Mouse (Mus musculus) lung, adult 10 weeks (tissue): ENCODE data around the gene Tmcc2. TPM values are rescaled to one million over a fixed set of nuclear protein-coding genes. Genes with fewer than 3 reads are reported as not detected.

ENCODE experiments used
- polyA plus RNA-seq: library from polyadenylated mRNA; stranded (reverse); fragments of 350-450 nt; fragmentation: Illumina TruSeq; extraction: RNeasy Lipid Tissue Mini Kit (QIAGEN cat#74804); gene quantifications from one replicate; pipeline ENCODE4 v1.2.3, GENCODE M21; 2014; ENCODE audit warnings: low read depth, low replicate concordance; ENCODE audit not compliant: insufficient read depth

The Tmcc2 gene
- polyA plus RNA-seq = 78.9 TPM

DNA sequence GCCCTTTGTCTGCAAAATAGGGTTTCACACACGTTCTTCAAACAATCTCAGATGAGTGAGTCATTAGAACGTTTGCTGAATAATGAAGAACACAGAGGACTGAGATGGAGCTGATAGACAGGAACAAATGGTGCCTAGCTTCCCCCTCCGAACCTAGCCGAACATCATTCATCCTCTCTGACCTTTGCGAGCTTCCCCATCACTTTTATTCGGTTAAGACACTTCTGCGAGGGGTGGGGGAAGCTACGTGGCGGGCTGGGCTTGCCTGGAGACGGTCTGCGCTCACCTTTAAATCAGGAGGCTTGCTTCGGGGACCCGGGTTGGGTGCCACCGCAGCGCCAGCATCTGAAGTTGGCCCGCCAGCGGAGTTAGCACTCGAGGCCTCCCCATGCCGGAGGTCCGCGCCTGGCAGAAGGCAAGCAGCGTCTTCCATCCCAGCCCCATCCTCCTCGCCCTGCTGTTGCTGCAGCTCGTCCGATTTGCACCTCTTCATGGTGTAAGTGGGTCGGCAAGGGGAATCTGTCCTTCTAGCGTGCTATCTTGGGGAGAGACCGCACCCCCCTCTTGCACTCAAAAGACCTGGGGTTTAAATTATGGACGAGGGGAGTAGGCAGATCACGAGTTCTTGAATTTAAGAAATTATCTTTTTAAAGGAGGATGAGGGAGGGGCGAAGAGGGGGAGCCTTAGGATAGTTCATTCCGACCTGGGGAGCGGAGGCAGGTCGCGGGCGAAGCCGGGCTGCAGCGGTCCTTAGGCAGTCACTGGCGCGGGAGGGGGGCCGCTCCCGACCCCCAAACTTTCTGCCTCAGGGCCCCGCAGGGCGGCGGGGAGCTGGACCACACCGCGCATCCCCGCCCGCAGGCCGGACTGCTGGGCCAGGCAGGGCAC lies at the start of gene Tmcc2:
TSS of gene Tmcc2 (minus strand) at position 591 of the 889 bp plus-strand sequence.

DNA sequence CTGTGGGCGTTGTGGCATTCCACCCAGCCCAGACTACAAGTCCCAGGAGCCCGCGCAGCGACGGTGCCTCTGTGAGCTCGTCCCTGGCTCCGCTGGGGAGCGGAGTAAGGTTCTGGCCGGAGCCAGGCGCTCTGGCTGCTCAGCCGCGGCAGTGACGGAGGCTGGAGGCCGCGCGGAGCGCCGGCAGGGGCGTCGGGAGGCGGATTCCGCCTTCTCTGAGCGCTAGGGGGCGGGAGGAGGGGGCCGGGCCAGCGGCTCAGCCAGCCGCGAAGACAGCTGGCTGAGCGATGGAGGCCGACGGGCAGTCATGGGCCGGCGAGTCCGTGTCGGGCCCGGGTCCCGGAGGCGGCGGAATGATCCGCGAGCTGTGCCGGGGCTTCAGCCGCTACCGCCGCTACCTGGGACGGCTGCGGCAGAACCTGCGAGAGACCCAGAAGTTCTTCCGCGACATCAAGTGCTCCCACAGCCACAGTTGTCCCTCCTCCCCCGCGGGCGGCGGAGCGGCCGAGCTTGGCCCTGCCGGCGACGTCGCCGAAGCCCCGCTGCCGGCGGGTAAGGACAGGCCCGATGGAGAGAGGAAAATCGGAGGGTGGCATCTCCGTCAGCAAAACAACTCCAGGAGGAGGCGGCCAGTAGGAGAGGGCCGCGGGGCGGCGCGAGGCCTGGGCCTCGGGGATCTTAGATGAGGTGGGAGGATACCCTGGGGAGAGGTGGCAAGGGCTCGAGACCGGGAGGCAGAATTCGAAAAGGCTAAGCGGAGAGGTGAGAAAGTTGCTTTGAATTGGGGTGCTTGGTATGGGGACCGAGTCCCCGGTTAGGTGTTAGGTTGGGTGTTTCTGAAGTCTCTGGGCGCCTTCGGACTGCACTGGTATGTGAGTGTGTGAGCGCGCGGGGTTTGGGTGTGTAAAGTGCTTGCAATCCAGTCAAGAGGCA lies 26.5 kb upstream of the Tmcc2 start, which contains the start of gene Dstyk:
TSS of gene Dstyk (plus strand) at position 237 of the 933 bp plus-strand sequence.

DNA sequence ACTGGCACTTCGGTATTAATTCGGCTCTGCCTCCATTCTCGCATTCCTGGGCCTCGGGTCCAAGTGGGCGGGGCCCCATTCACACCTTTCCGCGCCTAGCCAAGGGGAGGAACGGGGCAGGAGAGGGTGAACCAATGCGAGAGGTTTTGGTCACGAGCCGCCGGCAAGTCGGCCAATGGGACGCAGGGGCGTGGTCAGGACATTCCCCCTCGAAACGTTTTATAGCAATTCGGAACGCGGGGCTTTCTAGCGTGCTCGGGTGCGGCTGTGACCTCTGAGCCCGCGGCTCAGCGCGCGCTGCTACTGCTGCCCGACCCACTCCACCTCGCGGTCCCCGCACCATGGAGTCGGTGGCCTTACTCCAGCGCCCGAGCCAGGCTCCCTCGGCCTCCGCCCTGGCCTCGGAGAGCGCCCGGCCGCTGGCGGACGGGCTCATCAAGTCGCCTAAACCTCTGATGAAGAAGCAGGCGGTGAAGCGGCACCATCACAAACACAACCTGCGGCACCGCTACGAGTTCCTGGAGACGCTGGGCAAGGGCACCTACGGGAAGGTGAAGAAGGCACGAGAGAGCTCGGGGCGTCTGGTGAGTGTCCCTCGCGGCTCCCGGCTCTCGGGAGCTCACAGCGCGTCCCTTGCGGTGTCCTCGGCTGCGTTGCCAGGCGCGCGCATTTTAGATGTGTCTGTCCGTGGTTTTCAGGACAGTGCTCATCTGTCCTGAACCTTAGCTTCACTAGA lies 75.0 kb downstream of the Tmcc2 start, which contains the start of gene Nuak2:
TSS of gene Nuak2 (plus strand) at position 238 of the 736 bp plus-strand sequence.

Other genes with a start within 250 kb of the Tmcc2 start
- not detected for gene Lemd1, start 199.8 kb downstream of the Tmcc2 start, polyA plus RNA-seq
- not detected for gene AC124108.1, start 199.8 kb downstream of the Tmcc2 start, polyA plus RNA-seq
- gene Gm10188, start 161.5 kb downstream of the Tmcc2 start, polyA plus RNA-seq = not detected
- gene Klhdc8a, start 92.7 kb downstream of the Tmcc2 start, polyA plus RNA-seq = 2.8 TPM
- 5.9 TPM for gene Nuak2, start 75.2 kb downstream of the Tmcc2 start, polyA plus RNA-seq
- 7.9 TPM for gene Dstyk, start 26.3 kb upstream of the Tmcc2 start, polyA plus RNA-seq
- gene Rbbp5, start 86.1 kb upstream of the Tmcc2 start, polyA plus RNA-seq = 15.7 TPM
- gene Tmem81, start 114.9 kb upstream of the Tmcc2 start, polyA plus RNA-seq = 5.0 TPM
- gene Cntn2, start 152.0 kb upstream of the Tmcc2 start, polyA plus RNA-seq = 0.08 TPM